In genomic region chr6:3507078-3507477, GRCm38 (mm10) we compare ENCODE assay signal across 23 mouse cellular contexts. TPM values are rescaled to one million over a fixed set of nuclear protein-coding genes. Genes with fewer than 3 reads are reported as not detected.
"Had no signal": no experiment of that assay in that cellular context is flagged by ENCODE, and none has a peak within 500 bp of the region (broad histone marks: within the 10 kb centered on the region; RNA-seq: fewer than 3 reads in every experiment).

No protein-coding gene starts in this region.

- H3K4me2 ChIP-seq: heart, embryonic 11.5 days; heart, embryonic 13.5 days; heart, embryonic 15.5 days; hindbrain, embryonic 13.5 days; hindbrain, embryonic 15.5 days; limb, embryonic 12.5 days had no signal

- ATAC-seq: hindbrain, postnatal 0 days; intestine, postnatal 0 days had no signal

- H3K9me3 ChIP-seq: heart, embryonic 13.5 days; heart, embryonic 15.5 days; hindbrain, embryonic 13.5 days; hindbrain, embryonic 15.5 days; limb, embryonic 10.5 days; limb, embryonic 12.5 days had no signal

- H3K9ac ChIP-seq: heart, embryonic 13.5 days; heart, embryonic 15.5 days; hindbrain, embryonic 13.5 days; hindbrain, embryonic 15.5 days; limb, embryonic 12.5 days had no signal

- H3K36me3 ChIP-seq: heart, embryonic 15.5 days; hindbrain, embryonic 13.5 days; hindbrain, embryonic 15.5 days; limb, embryonic 10.5 days; limb, embryonic 12.5 days had no signal

- H3K27ac ChIP-seq: heart, embryonic 13.5 days; heart, embryonic 15.5 days; hindbrain, embryonic 13.5 days; hindbrain, embryonic 15.5 days; hindbrain, postnatal 0 days; layer of hippocampus, adult 2 months; left cerebral cortex, adult 2 months; limb, embryonic 10.5 days; limb, embryonic 12.5 days had no signal

- H3K4me1 ChIP-seq: heart, embryonic 13.5 days; heart, embryonic 15.5 days; limb, embryonic 10.5 days had no signal

- H3K27me3 ChIP-seq: heart, embryonic 13.5 days; heart, embryonic 15.5 days; hindbrain, embryonic 13.5 days; hindbrain, embryonic 15.5 days; limb, embryonic 12.5 days had no signal

- H3K4me3 ChIP-seq: heart, embryonic 13.5 days; heart, embryonic 15.5 days; hindbrain, embryonic 13.5 days; hindbrain, embryonic 15.5 days; layer of hippocampus, adult 2 months; left cerebral cortex, adult 2 months; limb, embryonic 10.5 days; limb, embryonic 12.5 days had no signal

- DNase-seq: gastrocnemius, postnatal 14 days; gastrocnemius, postnatal 36 days; heart, adult 18-20 months; heart, postnatal 14 days; heart, postnatal 36 days; kidney, adult 18-20 months; kidney, adult 8-10 months; kidney, postnatal 10 days; kidney, postnatal 25 days; kidney, postnatal 4 days had no signal

RNA-seq across cellular contexts. Expression of gene Hepacam2, which starts 9.0 kb away (rescaled TPM):
- total RNA-seq: gastrocnemius, postnatal 14 days; gastrocnemius, postnatal 36 days; heart, postnatal 14 days; hematopoietic stem cell, adult 5-6 weeks had no signal
- polyA plus RNA-seq: heart, postnatal 0 days had no signal
